Comparison of ENCODE assay signal across 8 mouse cellular contexts in genomic region chr10:67002207-67003008, GRCm38 (mm10).
A peak's percentile ranks its signal among the peaks of the same experiment; 100 is the strongest.
DNase-seq lines count a peak whose midpoint lies in the region; ATAC-seq and TF ChIP-seq lines count a peak whose summit lies in the region.

No protein-coding gene starts in this region.

- no peak; the same call in 1 of the 2 replicates for TF ChIP-seq EP300 in heart, postnatal 0 days (IDR thresholded peaks at IDR 0.05; ENCODE audit: low read depth)

- WGBS in forebrain, embryonic 10.5 days, result 12% methylated on average over 30 of the region's 30 CpGs
- WGBS in heart, postnatal 0 days, result 9% methylated on average over 30 of the region's 30 CpGs
- 13% methylated on average over 30 of the region's 30 CpGs for WGBS in lung, embryonic 16.5 days

- peaks cover 8% of the 10 kb centered on the region; the same call in 1 of the 2 replicates for H3K9me3 ChIP-seq in forebrain, embryonic 10.5 days
- H3K9me3 ChIP-seq in heart, postnatal 0 days (replicated peaks; ENCODE audit: control insufficient read depth, low read length), result no peaks in the 10 kb centered on the region
- H3K9me3 ChIP-seq in lung, embryonic 16.5 days (ENCODE audit: control insufficient read depth, low read length), result 0 out of 2 replicates have a peak, but pooled peaks cover 2% of the 10 kb centered on the region

- ATAC-seq in heart, postnatal 0 days (ENCODE audit: insufficient read depth, low read depth), result peak; percentile 72
- ATAC-seq in lung, embryonic 16.5 days (ENCODE audit: low read depth), result peak; percentile 81

- no peaks in the 10 kb centered on the region for H3K79me2 ChIP-seq in C2C12 (ENCODE audit: control insufficient read depth, insufficient read depth)

- peak overlapping the region; percentile 43 for H3ac ChIP-seq in C2C12 (ENCODE audit: control insufficient read depth, insufficient read length, low read depth)

- H3K4me3 ChIP-seq in C2C12 (ENCODE audit: insufficient read depth, poor library complexity, severe bottlenecking), result peak overlapping the region; percentile 8
- peak overlapping the region; percentile 46 for H3K4me3 ChIP-seq in forebrain, embryonic 10.5 days
- H3K4me3 ChIP-seq in heart, postnatal 0 days (ENCODE audit: low read depth, low read length), result peak overlapping the region; percentile 41
- peak overlapping the region; percentile 50 for H3K4me3 ChIP-seq in lung, embryonic 16.5 days (ENCODE audit: low read length)

- H3K27ac ChIP-seq in forebrain, embryonic 10.5 days, result peak overlapping the region; percentile 88
- peak overlapping the region; percentile 99 for H3K27ac ChIP-seq in heart, postnatal 0 days (ENCODE audit: low read depth)
- H3K27ac ChIP-seq in lung, embryonic 16.5 days (ENCODE audit: low read length), result peak overlapping the region; percentile 86

- TF ChIP-seq CTCF in C2C12 (IDR thresholded peaks at IDR 0.05; ENCODE audit: control insufficient read depth, insufficient read depth, insufficient read length), result no peak
- no peak for TF ChIP-seq CTCF in heart, postnatal 0 days (IDR thresholded peaks at IDR 0.05; ENCODE audit: low read depth)

- H3K4me1 ChIP-seq in forebrain, embryonic 10.5 days, result peaks cover 40% of the 10 kb centered on the region
- peaks cover 12% of the 10 kb centered on the region; the same call in 1 of the 2 replicates for H3K4me1 ChIP-seq in heart, postnatal 0 days (ENCODE audit: control insufficient read depth, insufficient read depth)
- peaks cover 27% of the 10 kb centered on the region for H3K4me1 ChIP-seq in lung, embryonic 16.5 days (replicated peaks; ENCODE audit: control insufficient read depth, insufficient read depth, low read length)

- H3K9ac ChIP-seq in heart, postnatal 0 days (replicated peaks; ENCODE audit: low read depth, low read length), result peak overlapping the region; percentile 63
- peak overlapping the region; percentile 64 for H3K9ac ChIP-seq in lung, embryonic 16.5 days (ENCODE audit: low read length)

- H3K36me3 ChIP-seq in C2C12 (ENCODE audit: control insufficient read depth, insufficient read depth), result no peaks in the 10 kb centered on the region
- no peaks in the 10 kb centered on the region for H3K36me3 ChIP-seq in forebrain, embryonic 10.5 days (replicated peaks)
- no peaks in the 10 kb centered on the region for H3K36me3 ChIP-seq in heart, postnatal 0 days (replicated peaks; ENCODE audit: control insufficient read depth, insufficient read depth, low read length)
- no peaks in the 10 kb centered on the region for H3K36me3 ChIP-seq in lung, embryonic 16.5 days (ENCODE audit: control insufficient read depth, insufficient read depth, low read length)

- H3K27me3 ChIP-seq in C2C12 (ENCODE audit: control insufficient read depth, insufficient read depth, insufficient read length), result no peaks in the 10 kb centered on the region
- no peaks in the 10 kb centered on the region for H3K27me3 ChIP-seq in forebrain, embryonic 10.5 days (ENCODE audit: poor library complexity, severe bottlenecking)
- no peaks in the 10 kb centered on the region for H3K27me3 ChIP-seq in heart, postnatal 0 days (ENCODE audit: control insufficient read depth, insufficient read depth, low read length)
- H3K27me3 ChIP-seq in lung, embryonic 16.5 days (ENCODE audit: control insufficient read depth, insufficient read depth, low read depth, low read length), result no peaks in the 10 kb centered on the region

- H3K79me3 ChIP-seq in C2C12 (ENCODE audit: low read depth), result no peaks in the 10 kb centered on the region

- peak; percentile 67 for DNase-seq in adrenal gland, adult 8-10 months
- peak; percentile 73 for DNase-seq in forebrain, embryonic 10.5 days (ENCODE audit: extremely low spot score, low spot score)
- DNase-seq in heart, postnatal 0 days (ENCODE audit: low spot score), result peak; percentile 81
- peak; percentile 89 for DNase-seq in kidney, postnatal 14 days
- peak; percentile 68 for DNase-seq in ovary, postnatal 14 days (ENCODE audit: low spot score)
- DNase-seq in urinary bladder, postnatal 25 days (ENCODE audit: low spot score), result peak; percentile 79

- H3K4me2 ChIP-seq in heart, postnatal 0 days (ENCODE audit: low read depth, low read length), result peak overlapping the region; percentile 62
- peak overlapping the region; percentile 62 for H3K4me2 ChIP-seq in lung, embryonic 16.5 days (ENCODE audit: low read depth, low read length)

TF ChIP-seq in C2C12, 6 proteins besides CTCF, POLR2A, EP300 and RAD21:
- TF ChIP-seq MYOG (IDR thresholded peaks at IDR 0.05; ENCODE audit: control insufficient read depth, extremely low read depth, insufficient read length), result no peak
- TF ChIP-seq MAX (IDR thresholded peaks at IDR 0.05), result peak; percentile 85
- TF ChIP-seq FOSL1 (IDR thresholded peaks at IDR 0.05; ENCODE audit: insufficient read depth, low read length, poor library complexity, severe bottlenecking), result no peak
- peak; percentile 73 for TF ChIP-seq MYOD1 (IDR thresholded peaks at IDR 0.05; ENCODE audit: control insufficient read depth, insufficient read length, low read depth)
- TF ChIP-seq USF1 (IDR thresholded peaks at IDR 0.05; ENCODE audit: low read depth), result peak; percentile 59
- TF ChIP-seq CEBPB (IDR thresholded peaks at IDR 0.05; ENCODE audit: low read depth), result peak; percentile 1

Comparison
In these comparisons a context has a peak if more than half of its experiments do, and no peak if none do; other contexts are left out.
1. Peak in every context shown above with its lines: DNase-seq, ATAC-seq, H3K4me3 ChIP-seq and H3K27ac ChIP-seq.